Mouse (Mus musculus) midbrain, embryonic 14.5 days (tissue): Measurements from ENCODE around the gene Plaur. TPM values are rescaled to one million over a fixed set of nuclear protein-coding genes. Genes with fewer than 3 reads are reported as not detected.

Experiments used
- ATAC-seq: fragments of 200-750 bp; cut with Nextera tagmentation; 2 replicates; pipeline ENCODE4 v1.8.0; 2017; ENCODE audit warnings: moderate number of reproducible peaks, moderate library complexity; ENCODE audit not compliant: low FRiP score, low TSS enrichment
- DNase-seq: peaks from one replicate; pipeline ENCODE4 v3.0.0-alpha.2; 2015
- H3K27ac ChIP-seq: fragments of 300-500 bp; sonication (generic); replicated peaks from 2 replicates; pipeline ENCODE4 v1.5.1; 2014; ENCODE audit warnings: mild to moderate bottlenecking, low read depth, low read length, moderate library complexity
- H3K27me3 ChIP-seq: fragments of 300-500 bp; sonication (generic); 2 replicates; pipeline ENCODE4 v1.6.1; 2014; ENCODE audit warnings: low read length, control low read depth, mixed read lengths; ENCODE audit not compliant: control insufficient read depth, insufficient read depth
- H3K36me3 ChIP-seq: fragments of 300-500 bp; sonication (generic); 2 replicates; pipeline ENCODE4 v1.6.1; 2014; ENCODE audit warnings: low read length, control low read depth; ENCODE audit not compliant: control insufficient read depth, insufficient read depth
- H3K4me1 ChIP-seq: fragments of 300-500 bp; sonication (generic); 2 replicates; pipeline ENCODE4 v1.6.1; 2014; ENCODE audit warnings: mild to moderate bottlenecking, antibody characterized with exemption, low read length, control low read depth; ENCODE audit not compliant: control insufficient read depth, insufficient read depth
- H3K4me2 ChIP-seq: fragments of 300-500 bp; sonication (generic); 2 replicates; pipeline ENCODE4 v1.6.1; 2014; ENCODE audit warnings: mild to moderate bottlenecking, low read length, moderate library complexity
- H3K4me3 ChIP-seq: fragments of 300-500 bp; sonication (generic); replicated peaks from 2 replicates; pipeline ENCODE4 v1.5.1; 2014; ENCODE audit warnings: low read depth, low read length
- H3K9ac ChIP-seq: fragments of 300-500 bp; sonication (generic); replicated peaks from 2 replicates; pipeline ENCODE4 v1.6.1; 2014; ENCODE audit warnings: mild to moderate bottlenecking, low read length, moderate library complexity
- H3K9me3 ChIP-seq: fragments of 300-500 bp; sonication (generic); 2 replicates; pipeline ENCODE4 v1.6.1; 2016; ENCODE audit warnings: low read length, control low read depth, mixed read lengths; ENCODE audit not compliant: control insufficient read depth
- WGBS: fragments of 180-500 bp; shearing (Covaris S2); extraction: QIAGEN DNeasy Blood & Tissue Kit; methylation state at CpG from one replicate; pipeline ENCODE4 v1.1.7; 2014; 5-methylcytosine and 5-hydroxymethylcytosine counted together
- polyA plus RNA-seq: library from polyadenylated mRNA; unstranded; fragments of >200 nt; fragmentation: Nextera tagmentation; extraction: Ambion mirVana; gene quantifications from 2 replicates; pipeline ENCODE4 v1.2.1, GENCODE M21; 2014

Gene Plaur
- polyA plus RNA-seq, 1 experiment from 2014 or later: 2.6 TPM

- H3K4me1 ChIP-seq: no peaks in the 10 kb centered on the region
- H3K4me3 ChIP-seq: no peak overlapping the region
- peaks cover 4% of the 10 kb centered on the region; the same call in 1 of the 2 replicates for H3K36me3 ChIP-seq
- DNase-seq (no peak), ATAC-seq (no peak)
- no peaks in the 10 kb centered on the region for H3K27me3 ChIP-seq
- no peak overlapping the region for H3K9ac ChIP-seq
- no peaks in the 10 kb centered on the region for H3K9me3 ChIP-seq
- 93% methylated on average over 6 of the region's 6 CpGs for whole genome bisulfite sequencing
- no peak overlapping the region for H3K27ac ChIP-seq
- no peak overlapping the region for H3K4me2 ChIP-seq
These were observed 61.4 kb downstream of the Plaur start for GRCm38 (mm10) chr7:24523723-24524122.

- Histone ChIP-seq H3K36me3 (0 out of 2 replicates have a peak, but pooled peaks cover 4% of the 10 kb centered on the region), H3K4me2 (no peak overlapping the region), H3K4me1 (peaks cover 7% of the 10 kb centered on the region; the same call in 1 of the 2 replicates), H3K27me3 (no peaks in the 10 kb centered on the region), H3K9ac (no peak overlapping the region), H3K4me3 (no peak overlapping the region), H3K27ac (no peak overlapping the region), H3K9me3 (no peaks in the 10 kb centered on the region)
- DNase-seq (no peak), ATAC-seq (no peak)
- WGBS: 85% methylated on average over 6 of the region's 6 CpGs
These were observed 62.7 kb downstream of the Plaur start for GRCm38 (mm10) chr7:24524978-24525377.

Other genes with a start within 250 kb of the Plaur start
- gene Zfp109, start 224.9 kb upstream of the Plaur start, polyA plus RNA-seq: 2.7 and 3.7 TPM in 2 replicates
- 6.2 and 6.6 TPM in 2 replicates for gene Zfp108, start 207.7 kb upstream of the Plaur start, polyA plus RNA-seq
- gene Zfp93, start 192.1 kb upstream of the Plaur start, polyA plus RNA-seq: 5.9 and 8.7 TPM in 2 replicates
- 34.2 and 34.3 TPM in 2 replicates for gene Zfp61, start 161.3 kb upstream of the Plaur start, polyA plus RNA-seq
- gene Zfp94, start 145.8 kb upstream of the Plaur start, polyA plus RNA-seq: 18.9 and 19.2 TPM in 2 replicates
- gene Tescl, start 128.5 kb upstream of the Plaur start, polyA plus RNA-seq: not detected in 2 replicates
- not detected in 2 replicates for gene Lypd5, start 113.3 kb upstream of the Plaur start, polyA plus RNA-seq
- gene Kcnn4, start 92.2 kb upstream of the Plaur start, polyA plus RNA-seq: 0.43 and 0.45 TPM in 2 replicates
- 32.9 and 33.3 TPM in 2 replicates for gene Smg9, start 62.9 kb upstream of the Plaur start, polyA plus RNA-seq
- not detected in 2 replicates for gene Irgc1, start 10.2 kb upstream of the Plaur start, polyA plus RNA-seq
- gene Cadm4, start 19.5 kb downstream of the Plaur start, polyA plus RNA-seq: 26.2 and 63.4 TPM in 2 replicates
- gene Zfp428, start 44.5 kb downstream of the Plaur start, polyA plus RNA-seq: 216 and 303 TPM in 2 replicates
- 0.93 and 1.8 TPM in 2 replicates for gene AC161166.1, start 50.0 kb downstream of the Plaur start, polyA plus RNA-seq
- gene Irgq, start 68.2 kb downstream of the Plaur start, polyA plus RNA-seq: 24.6 and 30.3 TPM in 2 replicates
- not detected in 2 replicates for gene Pinlyp, start 83.6 kb downstream of the Plaur start, polyA plus RNA-seq
- gene Xrcc1, start 83.8 kb downstream of the Plaur start, polyA plus RNA-seq: 55.0 and 55.8 TPM in 2 replicates
- gene Ethe1, start 125.1 kb downstream of the Plaur start, polyA plus RNA-seq: 18.5 and 24.2 TPM in 2 replicates
- gene Zfp575, start 125.2 kb downstream of the Plaur start, polyA plus RNA-seq: 9.2 and 12.1 TPM in 2 replicates
- gene Phldb3, start 148.3 kb downstream of the Plaur start, polyA plus RNA-seq: not detected in 2 replicates
- 0.13 and 0.26 TPM in 2 replicates for gene Lypd3, start 174.1 kb downstream of the Plaur start, polyA plus RNA-seq
- not detected in 2 replicates for gene Tex101, start 214.2 kb downstream of the Plaur start, polyA plus RNA-seq
- not detected in 2 replicates for gene BC049730, start 246.8 kb downstream of the Plaur start, polyA plus RNA-seq